26 mouse cellular contexts compared by ENCODE assay signal in genomic region chr3:38051748-38052147, GRCm38 (mm10).
DNase-seq lines count a peak whose midpoint lies in the region; ATAC-seq lines count a peak whose summit lies in the region.
"Had no signal": no experiment of that assay in that cellular context is flagged by ENCODE, and none has a peak within 500 bp of the region (broad histone marks: within the 10 kb centered on the region; RNA-seq: fewer than 3 reads in every experiment).

No protein-coding gene starts in this region.

- 75% methylated on average over 11 of the region's 11 CpGs for WGBS in intestine, embryonic 15.5 days

- H3K27ac ChIP-seq in intestine, embryonic 15.5 days: peak overlapping the region; percentile 38; the same call in 1 of the 2 replicates
- H3K27ac ChIP-seq: forebrain, embryonic 13.5 days; heart, embryonic 10.5 days; heart, embryonic 15.5 days; layer of hippocampus, adult 2 months; left cerebral cortex, adult 2 months; liver, embryonic 13.5 days; neural tube, embryonic 13.5 days had no signal

- H3K36me3 ChIP-seq in intestine, embryonic 15.5 days: no peaks in the 10 kb centered on the region
- H3K36me3 ChIP-seq: heart, embryonic 10.5 days; heart, embryonic 15.5 days; liver, embryonic 13.5 days; neural tube, embryonic 13.5 days had no signal

- H3K4me3 ChIP-seq in intestine, embryonic 15.5 days (replicated peaks): no peak overlapping the region
- H3K4me3 ChIP-seq: forebrain, embryonic 13.5 days; heart, embryonic 10.5 days; heart, embryonic 15.5 days; layer of hippocampus, adult 2 months; left cerebral cortex, adult 2 months; liver, embryonic 13.5 days; myocyte; neural tube, embryonic 13.5 days had no signal

- no peaks in the 10 kb centered on the region for H3K9me3 ChIP-seq in intestine, embryonic 15.5 days
- H3K9me3 ChIP-seq: forebrain, embryonic 13.5 days; heart, embryonic 10.5 days; heart, embryonic 15.5 days; liver, embryonic 13.5 days; neural tube, embryonic 13.5 days had no signal

- peaks cover 12% of the 10 kb centered on the region for H3K4me1 ChIP-seq in intestine, embryonic 15.5 days (replicated peaks)
- H3K4me1 ChIP-seq: forebrain, embryonic 13.5 days; liver, embryonic 13.5 days had no signal

- no peak for ATAC-seq in intestine, embryonic 15.5 days
- ATAC-seq: CD4-positive, CD25-positive, alpha-beta regulatory T cell, adult 4 months; forebrain, embryonic 13.5 days; hindbrain, embryonic 16.5 days had no signal

- DNase-seq in heart, adult 11 months: peak; percentile 59
- DNase-seq in heart, adult 8-10 months (ENCODE audit: low spot score): no peak
- peak; percentile 26 for DNase-seq in lung, postnatal 10 days
- DNase-seq in lung, adult 18-20 months: no peak
- no peak for DNase-seq in neural tube, embryonic 10.5 days (ENCODE audit: extremely low spot score, low spot score)
- no peak for DNase-seq in ovary, postnatal 14 days (ENCODE audit: low spot score)
- DNase-seq: adrenal gland, postnatal 14 days; cerebellum, adult 11-12 months; cerebellum, adult 9-11 months; kidney, adult 11 months; kidney, postnatal 36 days; liver, embryonic 13.5 days; lung, adult 2 months; right cerebral cortex, postnatal 14 days; thymus, postnatal 4 days had no signal

- no peaks in the 10 kb centered on the region for H3K27me3 ChIP-seq in intestine, embryonic 15.5 days (replicated peaks)
- H3K27me3 ChIP-seq: forebrain, embryonic 13.5 days; liver, embryonic 13.5 days; neural tube, embryonic 13.5 days had no signal

- no peak overlapping the region for H3K9ac ChIP-seq in intestine, embryonic 15.5 days
- H3K9ac ChIP-seq: forebrain, embryonic 13.5 days; heart, embryonic 15.5 days; liver, embryonic 13.5 days; neural tube, embryonic 13.5 days had no signal

- H3K4me2 ChIP-seq in intestine, embryonic 15.5 days (replicated peaks): no peak overlapping the region
- H3K4me2 ChIP-seq: forebrain, embryonic 13.5 days; heart, embryonic 15.5 days; liver, embryonic 13.5 days; midbrain, embryonic 11.5 days; neural tube, embryonic 13.5 days had no signal

Comparison
In these comparisons a context has a peak if more than half of its experiments do, and no peak if none do; other contexts are left out.
1. DNase-seq: peak in heart, adult 11 months (single experiment) and lung, postnatal 10 days (single experiment); none in heart, adult 8-10 months (single experiment), lung, adult 18-20 months (0 of 2), neural tube, embryonic 10.5 days (single experiment) and ovary, postnatal 14 days (single experiment).